Mouse (Mus musculus) thymus, adult 2 months (tissue): ENCODE data around the gene Srgap3.

ENCODE experiments used
- CTCF ChIP-seq: fragments of 200-500 bp; IDR thresholded peaks from 2 replicates; pipeline ENCODE4 v1.5.1; 2012; ENCODE audit warnings: mild to moderate bottlenecking, control low read depth, low read length, moderate library complexity, borderline replicate concordance; ENCODE audit not compliant: control insufficient read depth, poor library complexity, insufficient read depth; ENCODE audit errors: extremely low read depth
- POLR2A ChIP-seq: fragments of 200-500 bp; IDR thresholded peaks from 2 replicates; pipeline ENCODE4 v1.6.1; 2012; ENCODE audit warnings: mild to moderate bottlenecking, low read length, control low read depth, moderate library complexity; ENCODE audit not compliant: control insufficient read depth, poor library complexity, insufficient read depth; ENCODE audit errors: extremely low read depth

DNA sequence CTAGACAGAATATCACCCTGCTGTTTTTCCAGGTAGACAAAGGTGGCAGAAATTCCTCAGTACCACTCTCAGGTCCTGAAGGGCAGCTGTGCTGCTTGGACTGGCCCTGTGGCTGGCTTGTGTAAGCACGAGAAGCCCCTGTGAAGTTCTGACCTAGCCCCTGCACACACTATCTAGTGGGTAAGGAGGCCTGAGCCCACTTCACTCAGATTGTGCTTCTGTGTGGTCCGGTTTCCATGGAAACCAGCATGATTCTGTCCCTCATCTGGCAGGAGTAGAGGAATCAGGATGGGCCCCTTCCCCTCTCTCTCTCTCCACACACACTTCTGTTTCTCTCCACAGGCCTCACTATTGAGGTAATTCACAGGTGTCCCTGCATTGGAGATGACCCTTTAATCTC lies 212.0 kb downstream of the Srgap3 start:
- TF ChIP-seq CTCF (no peak), POLR2A (no peak)
